Mouse (Mus musculus) splenic B cell, adult 2 months (primary cell): ENCODE results near the gene Ptges2.
A peak's percentile ranks its signal among the peaks of the same experiment; 100 is the strongest.

Experiments used
- DNase-seq: peaks from one replicate; pipeline ENCODE4 v3.0.0-alpha.2; 2011; ENCODE audit warnings: low read depth, low spot score
- H3K27me3 ChIP-seq: 2 replicates; pipeline ENCODE4 v1.6.1; 2012; ENCODE audit warnings: mild to moderate bottlenecking, low read length, moderate library complexity, mixed read lengths; ENCODE audit not compliant: control insufficient read depth, poor library complexity, insufficient read depth, severe bottlenecking
- H3K36me3 ChIP-seq: 2 replicates; pipeline ENCODE4 v1.6.1; 2012; ENCODE audit warnings: mild to moderate bottlenecking, low read length, moderate library complexity, mixed read lengths; ENCODE audit not compliant: control insufficient read depth, poor library complexity, insufficient read depth, severe bottlenecking

The Ptges2 gene

GRCm38 (mm10) chr2:32395484-32395945, at the start of gene Ptges2:
Gene Ptges2 (plus strand): TSS chr2:32395896.
- peak; percentile 89 for DNase-seq
- Histone ChIP-seq H3K27me3 (no peaks in the 10 kb centered on the region), H3K36me3 (no peaks in the 10 kb centered on the region)

- Histone ChIP-seq H3K36me3 (no peaks in the 10 kb centered on the region), H3K27me3 (no peaks in the 10 kb centered on the region)
- DNase-seq, result no peak
These were observed 48.7 kb upstream of the Ptges2 start for GRCm38 (mm10) chr2:32347019-32347418.

GRCm38 (mm10) chr2:32348311-32348710, 47.4 kb upstream of the Ptges2 start:
- Histone ChIP-seq H3K27me3 (0 out of 2 replicates have a peak, but pooled peaks cover 2% of the 10 kb centered on the region), H3K36me3 (no peaks in the 10 kb centered on the region)
- no peak for DNase-seq

DNA sequence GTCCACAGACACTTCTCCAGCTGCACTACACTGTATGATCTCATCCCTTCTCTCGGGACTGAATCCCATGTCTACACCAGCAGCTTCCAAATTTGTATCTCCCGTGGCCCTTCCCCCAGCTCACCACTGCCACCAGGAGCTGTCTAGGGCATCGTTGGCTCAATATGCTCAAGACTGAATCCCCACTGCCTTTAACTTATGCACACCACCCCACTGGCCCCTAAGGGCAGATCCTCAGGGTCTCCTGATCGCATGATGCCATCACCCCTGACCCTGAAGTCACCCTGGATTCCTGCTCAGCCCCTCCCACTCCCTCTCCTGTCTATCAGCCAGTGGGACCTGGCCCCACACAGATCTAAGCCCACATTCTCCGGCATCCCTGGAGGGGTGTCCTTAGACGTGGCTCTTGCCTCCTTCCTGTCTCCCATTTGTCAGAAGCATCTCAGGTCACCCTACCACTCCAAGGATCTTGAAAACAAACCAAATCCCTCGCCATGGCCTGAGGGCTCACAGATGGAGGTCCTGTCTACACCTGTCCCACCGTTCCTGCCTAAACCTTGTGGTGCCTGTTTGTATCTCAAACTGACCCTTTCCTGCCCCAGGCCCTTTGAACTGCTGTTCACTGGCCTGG, 46.0 kb upstream of the Ptges2 start:
- H3K36me3 ChIP-seq, result no peaks in the 10 kb centered on the region
- 0 out of 2 replicates have a peak, but pooled peaks cover 2% of the 10 kb centered on the region for H3K27me3 ChIP-seq
- no peak for DNase-seq

GRCm38 (mm10) chr2:32350471-32351051, 45.1 kb upstream of the Ptges2 start:
- DNase-seq, result no peak
- 0 out of 2 replicates have a peak, but pooled peaks cover 2% of the 10 kb centered on the region for H3K27me3 ChIP-seq

DNA sequence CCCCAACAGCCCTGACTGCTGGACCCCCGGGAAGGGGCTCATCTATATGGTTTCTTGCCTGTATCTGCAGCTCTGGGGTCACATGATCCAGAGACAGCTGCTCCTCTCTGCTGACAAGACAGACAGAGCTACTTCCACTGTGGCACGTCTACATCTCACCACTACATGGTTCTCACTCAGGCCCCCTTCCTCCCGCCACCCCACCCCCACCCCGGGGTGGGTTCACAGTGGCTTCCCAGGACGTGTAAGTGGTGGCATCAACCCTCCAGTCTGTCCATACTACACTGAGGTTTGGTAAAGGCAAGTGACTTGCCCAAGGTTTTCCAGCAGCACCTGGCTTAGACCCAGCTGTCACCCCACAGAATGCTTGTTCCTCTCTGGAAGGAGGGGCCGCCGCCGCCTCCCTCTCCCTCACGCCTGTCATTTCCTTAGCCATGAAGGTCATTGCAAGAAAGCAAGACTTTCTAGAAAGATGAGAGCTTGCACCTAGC, 44.2 kb upstream of the Ptges2 start:
- DNase-seq, result no peak
- Histone ChIP-seq H3K27me3 (0 out of 2 replicates have a peak, but pooled peaks cover 2% of the 10 kb centered on the region), H3K36me3 (no peaks in the 10 kb centered on the region)

More at GRCm38 (mm10) chr2:32350471-32351051, 45.1 kb upstream of the Ptges2 start:
- H3K36me3 ChIP-seq, result no peaks in the 10 kb centered on the region

DNA sequence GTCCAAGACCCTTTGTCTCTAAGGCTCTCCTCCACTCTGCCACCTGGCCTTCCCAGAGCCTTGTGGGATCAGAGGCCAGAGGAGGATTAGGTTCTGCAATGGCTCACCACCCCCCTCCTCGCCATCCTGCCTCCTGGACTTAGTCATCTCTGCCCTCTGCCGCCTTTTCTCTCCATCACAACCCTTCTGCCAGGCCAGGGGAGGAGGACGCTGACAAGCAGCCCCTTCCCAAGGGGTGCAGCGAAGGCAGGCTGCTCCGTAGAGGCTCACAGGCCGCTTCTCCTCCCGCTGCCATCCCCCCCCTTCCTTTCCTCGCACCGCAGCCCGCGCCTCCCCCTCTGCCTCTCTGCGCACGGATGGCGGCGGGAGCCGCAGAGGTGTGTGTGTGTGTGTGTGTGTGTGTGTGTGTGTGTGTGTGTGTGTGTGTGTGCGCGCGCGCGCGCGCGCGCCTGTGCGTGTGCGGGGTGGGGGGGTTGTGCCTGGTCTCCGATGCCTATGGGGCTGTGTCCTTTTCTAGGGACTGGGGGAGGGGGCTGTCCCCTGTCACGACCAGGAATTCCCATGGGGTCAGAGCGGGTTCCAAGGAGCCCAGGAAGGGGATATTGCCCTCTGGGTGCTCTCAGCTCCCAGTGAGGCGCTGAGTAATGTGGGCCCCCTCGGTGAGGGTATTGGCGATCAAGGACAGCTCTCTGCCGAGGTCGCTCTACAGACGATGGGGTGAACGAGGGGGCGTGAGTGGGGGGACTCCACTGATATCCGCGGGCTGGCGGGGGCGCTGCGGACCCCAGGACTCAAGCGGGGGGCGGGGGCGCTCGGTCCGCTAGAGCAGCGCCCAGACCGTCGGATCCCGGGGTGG, 43.3 kb upstream of the Ptges2 start, which contains the start of gene Ciz1:
Gene Ciz1, plus strand, starts transcription at position 177 of the 856 bp plus-strand sequence.
- 0 out of 2 replicates have a peak, but pooled peaks cover 2% of the 10 kb centered on the region for H3K27me3 ChIP-seq
- no peaks in the 10 kb centered on the region for H3K36me3 ChIP-seq
- DNase-seq, result peak; percentile 47

DNA sequence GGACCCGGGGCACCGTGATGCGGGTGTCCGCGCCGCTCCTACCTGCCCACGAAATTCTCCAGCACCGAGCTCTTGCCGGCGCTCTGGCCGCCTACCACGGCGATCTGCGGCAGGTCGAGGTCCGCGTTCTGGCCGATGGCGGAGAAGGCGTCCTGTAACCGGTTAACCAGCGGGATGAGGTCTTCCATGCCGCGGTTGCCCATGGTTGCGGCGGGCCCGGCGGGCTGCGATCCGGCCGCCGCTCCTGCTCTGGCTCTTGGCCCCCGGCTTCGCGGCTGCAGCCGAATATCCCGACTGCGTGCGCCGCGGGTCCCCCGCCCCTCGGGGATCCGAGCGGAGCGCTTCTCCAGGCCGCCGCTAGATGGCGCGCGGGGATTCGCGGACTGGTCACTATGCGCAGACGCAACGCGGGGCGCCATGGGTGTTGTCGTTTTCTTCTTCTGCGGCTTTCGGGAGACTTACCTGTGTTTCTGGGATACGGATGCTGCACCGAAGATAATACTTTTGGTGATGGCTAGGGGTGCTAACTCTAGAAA, 42.6 kb upstream of the Ptges2 start, which contains the start of gene Dnm1:
Gene Dnm1, minus strand, starts transcription at position 332 of the 536 bp plus-strand sequence.
- peaks cover 2% of the 10 kb centered on the region; the same call in 1 of the 2 replicates for H3K27me3 ChIP-seq
- peak; percentile 90 for DNase-seq
- H3K36me3 ChIP-seq, result no peaks in the 10 kb centered on the region

GRCm38 (mm10) chr2:32353836-32354235, 41.9 kb upstream of the Ptges2 start:
- H3K36me3 ChIP-seq, result no peaks in the 10 kb centered on the region
- no peak for DNase-seq
- H3K27me3 ChIP-seq, result peaks cover 2% of the 10 kb centered on the region; the same call in 1 of the 2 replicates

- DNase-seq, result no peak
- H3K36me3 ChIP-seq, result no peaks in the 10 kb centered on the region
- peaks cover 2% of the 10 kb centered on the region; the same call in 1 of the 2 replicates for H3K27me3 ChIP-seq
These were observed 41.3 kb upstream of the Ptges2 start for GRCm38 (mm10) chr2:32354336-32354895.

- no peaks in the 10 kb centered on the region for H3K36me3 ChIP-seq
- peaks cover 2% of the 10 kb centered on the region; the same call in 1 of the 2 replicates for H3K27me3 ChIP-seq
- no peak for DNase-seq
These were observed 39.5 kb upstream of the Ptges2 start for GRCm38 (mm10) chr2:32356216-32356615.

- peaks cover 1% of the 10 kb centered on the region; the same call in 1 of the 2 replicates for H3K27me3 ChIP-seq
- H3K36me3 ChIP-seq, result no peaks in the 10 kb centered on the region
- DNase-seq, result no peak
These were observed 38.0 kb upstream of the Ptges2 start for GRCm38 (mm10) chr2:32357710-32358109.

DNA sequence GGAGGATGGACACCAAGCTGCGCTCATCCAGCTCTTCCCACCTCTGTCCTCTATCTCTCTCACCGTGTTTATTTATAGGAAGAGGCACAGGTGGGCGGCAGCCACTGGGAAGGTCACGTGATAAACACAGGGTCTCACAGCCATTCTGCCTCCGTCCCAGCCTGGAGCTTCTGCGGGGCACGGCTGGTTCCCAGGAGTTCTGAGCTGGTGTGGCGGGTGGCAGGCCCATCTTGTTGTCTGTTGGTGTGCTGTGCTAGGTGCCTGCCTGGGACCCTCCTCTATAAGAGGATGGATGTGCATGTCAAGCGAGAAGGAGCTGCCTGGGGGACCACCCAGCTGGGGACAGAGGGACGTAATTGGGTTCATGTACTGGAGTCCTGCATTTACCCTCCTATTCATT, 37.3 kb upstream of the Ptges2 start:
- no peak for DNase-seq
- no peaks in the 10 kb centered on the region; the same call in 1 of the 2 replicates for H3K27me3 ChIP-seq

DNA sequence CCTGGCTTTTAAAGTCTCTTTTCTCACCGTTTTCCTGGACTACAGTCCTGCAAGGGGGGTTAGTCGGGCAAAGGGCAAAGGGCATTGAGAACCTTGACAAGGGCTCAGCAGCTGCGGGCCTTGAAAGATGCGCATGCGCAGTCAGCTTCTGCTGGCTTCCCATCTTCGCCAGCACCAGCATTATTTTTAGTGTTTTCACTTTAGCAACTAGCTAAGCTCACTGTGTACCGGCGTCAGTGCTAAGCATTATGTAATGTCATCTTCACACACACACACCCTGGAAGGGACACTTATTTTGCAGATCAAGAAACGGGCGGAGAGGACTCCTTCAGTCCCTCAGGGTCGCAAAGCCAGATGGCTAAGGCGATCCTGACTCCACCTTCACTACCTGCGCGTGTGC, 35.0 kb upstream of the Ptges2 start:
- H3K36me3 ChIP-seq, result no peaks in the 10 kb centered on the region; the same call in 1 of the 2 replicates
- no peaks in the 10 kb centered on the region; the same call in 1 of the 2 replicates for H3K27me3 ChIP-seq
- peak; percentile 78 for DNase-seq

More for the DNA sequence above, 37.3 kb upstream of the Ptges2 start:
- no peaks in the 10 kb centered on the region for H3K36me3 ChIP-seq
